Mouse (Mus musculus): ENCODE measurements around the gene Prss38. TPM values are rescaled to one million over a fixed set of nuclear protein-coding genes. Genes with fewer than 3 reads are reported as not detected.

The Prss38 gene
- polyA plus RNA-seq, 1 experiment from 2014 or later, result not detected

GRCm38 (mm10) chr11:59412999-59413863 is 37.8 kb upstream of the Prss38 start:
- ATAC-seq (ENCODE audit: low FRiP score, low TSS enrichment) (peak; percentile 58; the same call in 1 of the 2 replicates), DNase-seq (ENCODE audit: low spot score) (no peak)
- 63% methylated on average over 13 of the region's 13 CpGs for WGBS

GRCm38 (mm10) chr11:59412058-59412457 is 36.6 kb upstream of the Prss38 start:
- no peak for ATAC-seq (ENCODE audit: low FRiP score, low TSS enrichment)
- no peak for TF ChIP-seq CTCF (IDR thresholded peaks at IDR 0.05; ENCODE audit: low read depth)
- TF ChIP-seq EP300 (optimal IDR thresholded peaks at IDR 0.05), result no peak
- 73% methylated on average over 6 of the region's 6 CpGs for WGBS

More at GRCm38 (mm10) chr11:59412999-59413863, 37.8 kb upstream of the Prss38 start:
- Histone ChIP-seq H3K4me2 (replicated peaks; ENCODE audit: low read depth) (no peak overlapping the region), H3K4me1 (replicated peaks; ENCODE audit: control insufficient read depth, insufficient read depth) (0 out of 2 replicates have a peak, but pooled peaks cover 3% of the 10 kb centered on the region), H3K27me3 (ENCODE audit: control insufficient read depth, insufficient read depth, low read length) (no peaks in the 10 kb centered on the region), H3K4me3 (ENCODE audit: low read depth, low read length) (no peak overlapping the region), H3K27ac (replicated peaks) (0 out of 2 replicates have a peak overlapping the region, but pooled peaks have one; percentile 13), H3K9me3 (ENCODE audit: control insufficient read depth, low read length) (no peaks in the 10 kb centered on the region), H3K9ac (ENCODE audit: low read length) (no peak overlapping the region), H3K36me3 (ENCODE audit: control insufficient read depth, insufficient read depth, low read length) (no peaks in the 10 kb centered on the region)
- TF ChIP-seq EP300 (optimal IDR thresholded peaks at IDR 0.05), result no peak
- TF ChIP-seq CTCF (IDR thresholded peaks at IDR 0.05; ENCODE audit: low read depth), result no peak

GRCm38 (mm10) chr11:59410851-59411250 is 35.4 kb upstream of the Prss38 start:
- H3K4me3 ChIP-seq (ENCODE audit: low read depth, low read length), result no peak overlapping the region
- H3K27ac ChIP-seq (replicated peaks), result peak overlapping the region; percentile 53; the same call in 1 of the 2 replicates
- no peak for DNase-seq (ENCODE audit: low spot score)
- WGBS, result 41% methylated on average over 2 of the region's 2 CpGs
- no peak for TF ChIP-seq EP300 (optimal IDR thresholded peaks at IDR 0.05)
- TF ChIP-seq CTCF (IDR thresholded peaks at IDR 0.05; ENCODE audit: low read depth), result no peak
- no peaks in the 10 kb centered on the region for H3K27me3 ChIP-seq (ENCODE audit: control insufficient read depth, insufficient read depth, low read length)
- no peak for ATAC-seq (ENCODE audit: low FRiP score, low TSS enrichment)
- no peaks in the 10 kb centered on the region for H3K9me3 ChIP-seq (ENCODE audit: control insufficient read depth, low read length)
- H3K4me2 ChIP-seq (replicated peaks; ENCODE audit: low read depth), result no peak overlapping the region
- H3K36me3 ChIP-seq (ENCODE audit: control insufficient read depth, insufficient read depth, low read length), result no peaks in the 10 kb centered on the region
- H3K9ac ChIP-seq (ENCODE audit: low read length), result no peak overlapping the region
- H3K4me1 ChIP-seq (replicated peaks; ENCODE audit: control insufficient read depth, insufficient read depth), result 0 out of 2 replicates have a peak, but pooled peaks cover 3% of the 10 kb centered on the region

More at GRCm38 (mm10) chr11:59412058-59412457, 36.6 kb upstream of the Prss38 start:
- DNase-seq (ENCODE audit: low spot score), result no peak
- no peaks in the 10 kb centered on the region for H3K9me3 ChIP-seq (ENCODE audit: control insufficient read depth, low read length)
- H3K36me3 ChIP-seq (ENCODE audit: control insufficient read depth, insufficient read depth, low read length), result no peaks in the 10 kb centered on the region
- no peak overlapping the region for H3K9ac ChIP-seq (ENCODE audit: low read length)
- H3K4me3 ChIP-seq (ENCODE audit: low read depth, low read length), result no peak overlapping the region
- no peak overlapping the region for H3K4me2 ChIP-seq (replicated peaks; ENCODE audit: low read depth)
- H3K27me3 ChIP-seq (ENCODE audit: control insufficient read depth, insufficient read depth, low read length), result no peaks in the 10 kb centered on the region
- H3K4me1 ChIP-seq (replicated peaks; ENCODE audit: control insufficient read depth, insufficient read depth), result 0 out of 2 replicates have a peak, but pooled peaks cover 3% of the 10 kb centered on the region
- H3K27ac ChIP-seq (replicated peaks), result no peak overlapping the region

GRCm38 (mm10) chr11:59405761-59406160 is 30.3 kb upstream of the Prss38 start:
- Histone ChIP-seq H3K4me1 (replicated peaks; ENCODE audit: control insufficient read depth, insufficient read depth) (0 out of 2 replicates have a peak, but pooled peaks cover under 1% of the 10 kb centered on the region), H3K4me2 (replicated peaks; ENCODE audit: low read depth) (no peak overlapping the region), H3K27ac (replicated peaks) (no peak overlapping the region), H3K36me3 (ENCODE audit: control insufficient read depth, insufficient read depth, low read length) (peaks cover 3% of the 10 kb centered on the region; the same call in 1 of the 2 replicates), H3K27me3 (ENCODE audit: control insufficient read depth, insufficient read depth, low read length) (no peaks in the 10 kb centered on the region), H3K4me3 (ENCODE audit: low read depth, low read length) (no peak overlapping the region), H3K9ac (ENCODE audit: low read length) (no peak overlapping the region), H3K9me3 (ENCODE audit: control insufficient read depth, low read length) (no peaks in the 10 kb centered on the region)
- no peak for ATAC-seq (ENCODE audit: low FRiP score, low TSS enrichment)
- no peak for DNase-seq (ENCODE audit: low spot score)
- no peak for TF ChIP-seq EP300 (optimal IDR thresholded peaks at IDR 0.05)
- TF ChIP-seq CTCF (IDR thresholded peaks at IDR 0.05; ENCODE audit: low read depth), result no peak
- WGBS, result 77% methylated on average over 1 of the region's 1 CpGs

- Histone ChIP-seq H3K4me2 (replicated peaks; ENCODE audit: low read depth) (no peak overlapping the region), H3K4me3 (ENCODE audit: low read depth, low read length) (no peak overlapping the region), H3K9ac (ENCODE audit: low read length) (no peak overlapping the region), H3K27me3 (ENCODE audit: control insufficient read depth, insufficient read depth, low read length) (no peaks in the 10 kb centered on the region), H3K4me1 (replicated peaks; ENCODE audit: control insufficient read depth, insufficient read depth) (no peaks in the 10 kb centered on the region), H3K36me3 (ENCODE audit: control insufficient read depth, insufficient read depth, low read length) (peaks cover 3% of the 10 kb centered on the region; the same call in 1 of the 2 replicates), H3K27ac (replicated peaks) (no peak overlapping the region), H3K9me3 (ENCODE audit: control insufficient read depth, low read length) (no peaks in the 10 kb centered on the region)
- TF ChIP-seq CTCF (IDR thresholded peaks at IDR 0.05; ENCODE audit: low read depth) (no peak), EP300 (optimal IDR thresholded peaks at IDR 0.05) (no peak)
- DNase-seq (ENCODE audit: low spot score) (no peak), ATAC-seq (ENCODE audit: low FRiP score, low TSS enrichment) (no peak)
- 75% methylated on average over 2 of the region's 2 CpGs for WGBS
Measured at GRCm38 (mm10) chr11:59400876-59401275, 25.4 kb upstream of the Prss38 start.

- no peak for TF ChIP-seq CTCF (IDR thresholded peaks at IDR 0.05; ENCODE audit: low read depth)
- no peak for TF ChIP-seq EP300 (optimal IDR thresholded peaks at IDR 0.05)
- H3K27ac ChIP-seq (replicated peaks), result no peak overlapping the region
- H3K4me3 ChIP-seq (ENCODE audit: low read depth, low read length), result no peak overlapping the region
- no peak overlapping the region for H3K9ac ChIP-seq (ENCODE audit: low read length)
- H3K27me3 ChIP-seq (ENCODE audit: control insufficient read depth, insufficient read depth, low read length), result no peaks in the 10 kb centered on the region
- DNase-seq (ENCODE audit: low spot score) (no peak), ATAC-seq (ENCODE audit: low FRiP score, low TSS enrichment) (no peak)
- no peak overlapping the region for H3K4me2 ChIP-seq (replicated peaks; ENCODE audit: low read depth)
- WGBS, result 45% methylated on average over 8 of the region's 8 CpGs
- H3K36me3 ChIP-seq (ENCODE audit: control insufficient read depth, insufficient read depth, low read length), result peaks cover 3% of the 10 kb centered on the region; the same call in 1 of the 2 replicates
- no peaks in the 10 kb centered on the region for H3K4me1 ChIP-seq (replicated peaks; ENCODE audit: control insufficient read depth, insufficient read depth)
- no peaks in the 10 kb centered on the region for H3K9me3 ChIP-seq (ENCODE audit: control insufficient read depth, low read length)
Measured at GRCm38 (mm10) chr11:59399830-59400229, 24.4 kb upstream of the Prss38 start.
